8 mouse cellular contexts compared by ENCODE assay signal in genomic region chr7:120842345-120843036, GRCm38 (mm10). TPM values are rescaled to one million over a fixed set of nuclear protein-coding genes. Genes with fewer than 3 reads are reported as not detected.
A peak's percentile ranks its signal among the peaks of the same experiment; 100 is the strongest.
DNase-seq lines count a peak whose midpoint lies in the region; ATAC-seq and TF ChIP-seq lines count a peak whose summit lies in the region.

TSS of gene Eef2k (plus strand) at chr7:120842831.

- TF ChIP-seq CTCF in G1E (IDR thresholded peaks at IDR 0.05; ENCODE audit: low read depth, low read length) = no peak

- H3K27ac ChIP-seq in forebrain, embryonic 12.5 days = peak within 1 kb of the TSS; percentile 94
- H3K27ac ChIP-seq in heart, embryonic 16.5 days (ENCODE audit: low read length) = peak within 1 kb of the TSS; percentile 98
- peak within 1 kb of the TSS; percentile 98 for H3K27ac ChIP-seq in liver, embryonic 16.5 days (ENCODE audit: low read length)
- peak within 1 kb of the TSS; percentile 89 for H3K27ac ChIP-seq in neural tube, embryonic 14.5 days (ENCODE audit: low read depth, low read length)

- peaks cover 49% of the 10 kb centered on the region for H3K36me3 ChIP-seq in G1E (replicated peaks)
- H3K36me3 ChIP-seq in forebrain, embryonic 12.5 days (replicated peaks) = no peaks in the 10 kb centered on the region
- 0 out of 2 replicates have a peak, but pooled peaks cover 2% of the 10 kb centered on the region for H3K36me3 ChIP-seq in heart, embryonic 16.5 days (ENCODE audit: control insufficient read depth, insufficient read depth)
- peaks cover 16% of the 10 kb centered on the region for H3K36me3 ChIP-seq in liver, embryonic 16.5 days (ENCODE audit: control insufficient read depth, insufficient read depth)
- no peaks in the 10 kb centered on the region for H3K36me3 ChIP-seq in neural tube, embryonic 14.5 days (ENCODE audit: control insufficient read depth, insufficient read depth, low read length)

- H3K9me3 ChIP-seq in G1E (replicated peaks) = no peaks in the 10 kb centered on the region
- H3K9me3 ChIP-seq in forebrain, embryonic 12.5 days = no peaks in the 10 kb centered on the region
- H3K9me3 ChIP-seq in heart, embryonic 16.5 days (replicated peaks; ENCODE audit: control insufficient read depth, low read length) = no peaks in the 10 kb centered on the region
- H3K9me3 ChIP-seq in liver, embryonic 16.5 days (replicated peaks; ENCODE audit: control insufficient read depth, low read length) = no peaks in the 10 kb centered on the region
- no peaks in the 10 kb centered on the region for H3K9me3 ChIP-seq in neural tube, embryonic 14.5 days (ENCODE audit: control insufficient read depth, low read length)

- H3K9ac ChIP-seq in forebrain, embryonic 12.5 days = peak within 1 kb of the TSS; percentile 85
- peak within 1 kb of the TSS; percentile 97 for H3K9ac ChIP-seq in heart, embryonic 16.5 days (ENCODE audit: low read length)
- H3K9ac ChIP-seq in liver, embryonic 16.5 days (ENCODE audit: low read depth, low read length) = peak within 1 kb of the TSS; percentile 98
- peak within 1 kb of the TSS; percentile 69 for H3K9ac ChIP-seq in neural tube, embryonic 14.5 days (replicated peaks; ENCODE audit: low read depth, low read length)

- H3K4me3 ChIP-seq in G1E (ENCODE audit: low read depth, low read length) = peak within 1 kb of the TSS; percentile 74
- peak within 1 kb of the TSS; percentile 67 for H3K4me3 ChIP-seq in forebrain, embryonic 12.5 days (replicated peaks)
- H3K4me3 ChIP-seq in heart, embryonic 16.5 days (ENCODE audit: low read length) = peak within 1 kb of the TSS; percentile 92
- peak within 1 kb of the TSS; percentile 97 for H3K4me3 ChIP-seq in liver, embryonic 16.5 days (ENCODE audit: low read depth, low read length)
- peak within 1 kb of the TSS; percentile 55 for H3K4me3 ChIP-seq in neural tube, embryonic 14.5 days (ENCODE audit: low read depth, low read length)

- H3K27me3 ChIP-seq in G1E (ENCODE audit: insufficient read depth, low read length) = no peaks in the 10 kb centered on the region
- peaks cover 37% of the 10 kb centered on the region for H3K27me3 ChIP-seq in forebrain, embryonic 12.5 days
- H3K27me3 ChIP-seq in heart, embryonic 16.5 days (ENCODE audit: control insufficient read depth, insufficient read depth, low read length) = no peaks in the 10 kb centered on the region
- no peaks in the 10 kb centered on the region for H3K27me3 ChIP-seq in liver, embryonic 16.5 days (ENCODE audit: control insufficient read depth, insufficient read depth, low read depth, low read length)
- no peaks in the 10 kb centered on the region for H3K27me3 ChIP-seq in neural tube, embryonic 14.5 days (ENCODE audit: control insufficient read depth, insufficient read depth, low read length)

- peak; percentile 80 for ATAC-seq in G1E (ENCODE audit: extremely low read depth, insufficient number of reproducible peaks, low FRiP score, poor library complexity, severe bottlenecking)
- peak; percentile 94 for ATAC-seq in forebrain, embryonic 12.5 days (ENCODE audit: low FRiP score)
- peak; percentile 94 for ATAC-seq in heart, embryonic 16.5 days (replicated peaks; ENCODE audit: extremely low read depth, insufficient read depth, low FRiP score)
- ATAC-seq in liver, embryonic 16.5 days (ENCODE audit: low read depth) = peak; percentile 95
- peak; percentile 96 for ATAC-seq in neural tube, embryonic 14.5 days (ENCODE audit: low read depth)

- peak; percentile 98 for DNase-seq in G1E (ENCODE audit: low spot score)
- peak; percentile 94 for DNase-seq in c-Kit-positive CD71-positive TER-119-positive erythroid progenitor cells, embryonic 14.5 days (ENCODE audit: low spot score)
- DNase-seq in kidney, postnatal 36 days = peak; percentile 88 to 90
- DNase-seq in thymus, adult 18-20 months = peak; percentile 76 to 82

- peak within 1 kb of the TSS; percentile 82 for H3K4me2 ChIP-seq in forebrain, embryonic 12.5 days
- H3K4me2 ChIP-seq in heart, embryonic 16.5 days (ENCODE audit: low read depth, low read length) = peak within 1 kb of the TSS; percentile 77
- peak within 1 kb of the TSS; percentile 83 for H3K4me2 ChIP-seq in liver, embryonic 16.5 days (ENCODE audit: low read depth, low read length)
- peak within 1 kb of the TSS; percentile 50 for H3K4me2 ChIP-seq in neural tube, embryonic 14.5 days (ENCODE audit: low read depth, low read length)

- 4% methylated on average over 31 of the region's 35 CpGs for WGBS in forebrain, embryonic 12.5 days
- WGBS in heart, embryonic 16.5 days = 3% methylated on average over 33 of the region's 35 CpGs
- 4% methylated on average over 35 of the region's 35 CpGs for WGBS in liver, embryonic 16.5 days (ENCODE audit: insufficient replicate concordance)
- WGBS in neural tube, embryonic 14.5 days = 4% methylated on average over 35 of the region's 35 CpGs

- peaks cover 71% of the 10 kb centered on the region for H3K4me1 ChIP-seq in G1E (ENCODE audit: insufficient read depth, low read depth, low read length)
- peaks cover 19% of the 10 kb centered on the region for H3K4me1 ChIP-seq in forebrain, embryonic 12.5 days
- H3K4me1 ChIP-seq in heart, embryonic 16.5 days (ENCODE audit: control insufficient read depth, insufficient read depth, low read length) = peaks cover 14% of the 10 kb centered on the region; the same call in 1 of the 2 replicates
- H3K4me1 ChIP-seq in liver, embryonic 16.5 days (ENCODE audit: control insufficient read depth, low read depth, low read length) = peaks cover 28% of the 10 kb centered on the region
- H3K4me1 ChIP-seq in neural tube, embryonic 14.5 days (ENCODE audit: control insufficient read depth, insufficient read depth, low read length) = peaks cover 7% of the 10 kb centered on the region; the same call in 1 of the 2 replicates

RNA-seq across cellular contexts. Expression of gene Eef2k, which starts in this region (rescaled TPM):
- total RNA-seq in G1E (2014; fragmentation: Nextera tagmentation) (62.3 and 72.9 TPM in 2 replicates), G1E (2017) (185 and 189 TPM in 2 replicates)
- polyA plus RNA-seq in G1E (2012) = 89.8 and 107 TPM in 2 replicates
- 20.6 and 21.3 TPM in 2 replicates for polyA plus RNA-seq in forebrain, embryonic 12.5 days (2016; fragmentation: Nextera tagmentation; extraction: Ambion mirVana)
- polyA plus RNA-seq in heart, embryonic 16.5 days (2015; fragmentation: Nextera tagmentation; extraction: Ambion mirVana) = 35.8 and 42.5 TPM in 2 replicates
- 46.5 and 52.1 TPM in 2 replicates for polyA plus RNA-seq in liver, embryonic 16.5 days (2015; fragmentation: Nextera tagmentation; extraction: Ambion mirVana)
- polyA plus RNA-seq in neural tube, embryonic 14.5 days (2014; fragmentation: Nextera tagmentation; extraction: Ambion mirVana) = 11.6 and 16.9 TPM in 2 replicates

Comparison
In these comparisons a context has a peak if more than half of its experiments do, and no peak if none do; other contexts are left out.
1. Peak in every context shown above with its lines: DNase-seq, ATAC-seq, H3K4me3 ChIP-seq and H3K27ac ChIP-seq.